Mouse (Mus musculus) kidney, embryonic 14.5 days (tissue): Measurements from ENCODE around the gene Orai3. TPM values are rescaled to one million over a fixed set of nuclear protein-coding genes. Genes with fewer than 3 reads are reported as not detected.

ENCODE experiments used
- ATAC-seq: fragments of 200-750 bp; cut with Nextera tagmentation; 2 replicates; pipeline ENCODE4 v1.8.0; 2017; ENCODE audit warnings: moderate number of reproducible peaks, mild to moderate bottlenecking, moderate TSS enrichment, moderate library complexity; ENCODE audit not compliant: low FRiP score, low TSS enrichment
- H3K27ac ChIP-seq: fragments of 300-500 bp; sonication (generic); 2 replicates; pipeline ENCODE4 v1.5.1; 2014; ENCODE audit warnings: low read depth, mild to moderate bottlenecking, low read length, moderate library complexity, mixed read lengths
- H3K27me3 ChIP-seq: fragments of 300-500 bp; sonication (generic); 2 replicates; pipeline ENCODE4 v1.6.1; 2014; ENCODE audit warnings: mild to moderate bottlenecking, low read length; ENCODE audit not compliant: control insufficient read depth, insufficient read depth
- H3K36me3 ChIP-seq: fragments of 300-500 bp; sonication (generic); 2 replicates; pipeline ENCODE4 v1.6.1; 2014; ENCODE audit warnings: low read length, mixed read lengths; ENCODE audit not compliant: control insufficient read depth, insufficient read depth
- H3K4me1 ChIP-seq: fragments of 300-500 bp; sonication (generic); 2 replicates; pipeline ENCODE4 v1.6.1; 2014; ENCODE audit warnings: low read length, mixed read lengths; ENCODE audit not compliant: control insufficient read depth, insufficient read depth
- H3K4me2 ChIP-seq: fragments of 300-500 bp; sonication (generic); replicated peaks from 2 replicates; pipeline ENCODE4 v1.6.1; 2014; ENCODE audit warnings: low read depth, mild to moderate bottlenecking, low read length
- H3K4me3 ChIP-seq: fragments of 300-500 bp; sonication (generic); 2 replicates; pipeline ENCODE4 v1.5.1; 2014; ENCODE audit warnings: mild to moderate bottlenecking, low read length
- H3K9ac ChIP-seq: fragments of 300-500 bp; sonication (generic); 2 replicates; pipeline ENCODE4 v1.6.1; 2014; ENCODE audit warnings: low read depth, mild to moderate bottlenecking, low read length, moderate library complexity
- H3K9me3 ChIP-seq: fragments of 300-500 bp; sonication (generic); 2 replicates; pipeline ENCODE4 v1.6.1; 2016; ENCODE audit warnings: low read length; ENCODE audit not compliant: control insufficient read depth
- whole genome bisulfite sequencing: fragments of 180-500 bp; shearing (Covaris S2); extraction: QIAGEN DNeasy Blood & Tissue Kit; methylation state at CpG from one replicate; pipeline ENCODE4 v1.1.7; 2014; 5-methylcytosine and 5-hydroxymethylcytosine counted together
- polyA plus RNA-seq: library from polyadenylated mRNA; unstranded; fragments of >200 nt; fragmentation: Nextera tagmentation; extraction: Ambion mirVana; gene quantifications from 2 replicates; pipeline ENCODE4 v1.2.1, GENCODE M21; 2014

Orai3 gene
- polyA plus RNA-seq, 1 experiment from 2014 or later: 19.7 TPM

DNA sequence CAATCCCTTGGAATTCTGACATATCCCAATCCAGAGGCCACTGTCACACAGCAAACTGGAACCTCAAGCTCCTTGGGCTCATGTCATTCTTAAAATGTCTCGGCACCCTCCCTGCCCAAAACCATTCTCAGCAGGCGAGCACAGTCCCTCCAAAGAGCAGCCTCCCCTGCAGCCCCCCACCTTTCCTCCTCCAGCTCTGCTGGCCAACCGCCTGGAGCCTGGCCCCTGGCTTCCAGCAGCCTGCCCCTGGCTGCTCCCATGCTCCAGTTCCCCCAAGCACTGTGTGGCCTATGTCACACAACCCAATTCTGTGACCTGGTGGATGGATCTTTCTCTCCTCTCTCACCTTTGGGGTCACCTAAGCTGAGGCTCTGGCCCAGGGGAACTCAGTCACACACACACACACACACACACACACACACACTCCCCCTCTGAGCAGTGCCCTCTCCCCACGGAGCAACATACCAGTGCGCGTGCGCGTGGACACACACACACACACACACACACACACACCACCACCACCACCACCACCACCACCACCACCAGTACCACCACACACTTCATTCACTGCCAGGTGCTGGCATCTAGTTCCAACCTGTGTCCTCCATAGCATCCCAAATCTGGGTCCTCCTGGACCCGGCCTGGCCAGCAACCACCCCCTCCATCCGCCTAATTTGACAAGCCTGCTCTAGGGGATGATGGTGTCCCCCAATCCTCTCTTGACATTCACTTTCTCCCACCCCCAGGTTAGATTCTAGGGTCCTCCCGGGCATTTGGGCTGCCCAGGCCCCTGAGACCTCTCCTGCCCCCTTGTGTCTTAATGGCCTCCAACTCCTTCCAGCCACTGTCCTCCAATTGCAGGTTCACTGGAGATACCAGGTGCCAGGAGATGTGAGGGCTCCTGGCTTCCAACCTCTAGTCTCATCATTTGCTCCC lies 53.9 kb downstream of the Orai3 start:
- Histone ChIP-seq H3K27me3 (no peaks in the 10 kb centered on the region), H3K36me3 (no peaks in the 10 kb centered on the region), H3K9ac (peak overlapping the region; percentile 78), H3K9me3 (no peaks in the 10 kb centered on the region), H3K4me2 (peak overlapping the region; percentile 82), H3K27ac (no peak overlapping the region), H3K4me3 (peak overlapping the region; percentile 66), H3K4me1 (peaks cover 27% of the 10 kb centered on the region; the same call in 1 of the 2 replicates)
- WGBS: 66% methylated on average over 11 of the region's 11 CpGs
- ATAC-seq: peak; percentile 18

DNA sequence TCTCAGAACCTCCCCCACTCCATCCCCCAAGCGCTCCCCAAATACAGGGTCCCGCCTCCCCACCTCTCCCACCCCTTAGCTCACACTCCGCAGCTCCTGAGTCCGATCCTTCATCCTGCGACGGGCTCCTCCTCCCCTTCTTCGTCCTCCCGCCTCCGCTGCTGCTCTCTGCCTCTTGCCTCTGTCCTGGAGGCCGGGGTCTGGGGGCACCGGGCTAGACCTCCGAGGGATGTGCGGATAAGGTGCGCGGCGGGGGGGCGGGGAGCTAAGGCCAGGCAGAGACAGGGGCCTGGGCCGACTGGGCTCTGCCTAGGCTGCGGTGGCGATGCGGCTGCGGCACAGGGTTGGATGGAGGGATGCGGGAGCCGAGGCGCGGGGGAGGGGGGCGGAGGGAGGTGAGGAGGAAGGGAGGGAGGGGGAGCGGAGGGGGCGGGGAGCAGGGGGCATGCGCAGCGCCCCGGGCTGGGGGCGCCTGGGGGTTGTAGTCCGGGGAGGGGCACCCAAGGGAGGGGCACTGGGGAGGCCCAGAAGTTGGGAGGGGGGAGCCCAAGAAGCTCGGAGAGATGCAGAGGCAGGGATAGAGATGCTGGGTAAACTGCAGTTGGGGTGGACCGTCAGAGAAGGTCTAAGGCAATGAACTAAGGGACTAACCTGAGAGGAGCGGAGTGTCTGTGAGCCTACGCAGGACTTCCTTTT lies 54.7 kb downstream of the Orai3 start, which contains the start of the genes Stx4a and Stx1b:
TSS of gene Stx4a (plus strand) at position 119 of the 696 bp plus-strand sequence.
TSS of gene Stx1b (minus strand) at position 374 of the 696 bp plus-strand sequence.
- peak within 1 kb of the TSS; percentile 12; the same call in 1 of the 2 replicates for H3K27ac ChIP-seq
- 3% methylated on average over 33 of the region's 38 CpGs for WGBS
- H3K4me3 ChIP-seq: peak within 1 kb of the TSS; percentile 66

More for the DNA sequence above, 54.7 kb downstream of the Orai3 start, which contains the start of the genes Stx4a and Stx1b:
- no peaks in the 10 kb centered on the region for H3K36me3 ChIP-seq
- H3K4me2 ChIP-seq: peak within 1 kb of the TSS; percentile 82
- H3K4me1 ChIP-seq: peaks cover 27% of the 10 kb centered on the region; the same call in 1 of the 2 replicates
- H3K27me3 ChIP-seq: no peaks in the 10 kb centered on the region
- H3K9me3 ChIP-seq: no peaks in the 10 kb centered on the region
- peak; percentile 73 for ATAC-seq
- peak within 1 kb of the TSS; percentile 78 for H3K9ac ChIP-seq

Other genes starting within 250 kb of the Orai3 start
- gene Tmem265, start 208.4 kb upstream of the Orai3 start, polyA plus RNA-seq: 6.3 and 10.0 TPM in 2 replicates
- 37.8 and 39.8 TPM in 2 replicates for gene Phkg2, start 196.5 kb upstream of the Orai3 start, polyA plus RNA-seq
- 12.7 and 14.5 TPM in 2 replicates for gene Ccdc189, start 181.2 kb upstream of the Orai3 start, polyA plus RNA-seq
- gene Rnf40, start 181.0 kb upstream of the Orai3 start, polyA plus RNA-seq: 25.5 and 41.5 TPM in 2 replicates
- 14.0 and 23.5 TPM in 2 replicates for gene Zfp629, start 154.0 kb upstream of the Orai3 start, polyA plus RNA-seq
- gene Bcl7c, start 60.9 kb upstream of the Orai3 start, polyA plus RNA-seq: 65.9 and 79.1 TPM in 2 replicates
- 17.5 and 23.7 TPM in 2 replicates for gene Ctf1, start 57.1 kb upstream of the Orai3 start, polyA plus RNA-seq
- 0.43 and 0.55 TPM in 2 replicates for gene Ctf2, start 37.6 kb upstream of the Orai3 start, polyA plus RNA-seq
- gene Fbxl19, start 25.3 kb upstream of the Orai3 start, polyA plus RNA-seq: 6.2 and 10.0 TPM in 2 replicates
- gene Setd1a, start 6.9 kb downstream of the Orai3 start, polyA plus RNA-seq: 32.6 and 34.7 TPM in 2 replicates
- not detected in 2 replicates for gene Gm49388, start 15.8 kb downstream of the Orai3 start, polyA plus RNA-seq
- gene Hsd3b7, start 30.8 kb downstream of the Orai3 start, polyA plus RNA-seq: 18.0 and 18.7 TPM in 2 replicates
- gene Stx4a, start 54.5 kb downstream of the Orai3 start, polyA plus RNA-seq: 22.1 and 34.3 TPM in 2 replicates
- 2.6 and 4.4 TPM in 2 replicates for gene Stx1b, start 54.7 kb downstream of the Orai3 start, polyA plus RNA-seq
- gene Zfp646, start 106.4 kb downstream of the Orai3 start, polyA plus RNA-seq: 13.7 and 20.2 TPM in 2 replicates
- 18.6 and 21.9 TPM in 2 replicates for gene Zfp668, start 107.0 kb downstream of the Orai3 start, polyA plus RNA-seq
- 0.73 and 0.77 TPM in 2 replicates for gene Prss53, start 121.2 kb downstream of the Orai3 start, polyA plus RNA-seq
- gene Gm21974, start 125.6 kb downstream of the Orai3 start, polyA plus RNA-seq: not detected in 2 replicates
- gene Vkorc1, start 125.8 kb downstream of the Orai3 start, polyA plus RNA-seq: 125 and 156 TPM in 2 replicates
- 152 and 155 TPM in 2 replicates for gene Bckdk, start 134.3 kb downstream of the Orai3 start, polyA plus RNA-seq
- 37.2 and 48.9 TPM in 2 replicates for gene Kat8, start 142.7 kb downstream of the Orai3 start, polyA plus RNA-seq
- gene Prss8, start 160.3 kb downstream of the Orai3 start, polyA plus RNA-seq: 44.7 and 47.1 TPM in 2 replicates
- 12.1 and 12.4 TPM in 2 replicates for gene Prss36, start 176.9 kb downstream of the Orai3 start, polyA plus RNA-seq
- gene Fus, start 197.6 kb downstream of the Orai3 start, polyA plus RNA-seq: 62.7 and 77.7 TPM in 2 replicates
- gene Pycard, start 224.1 kb downstream of the Orai3 start, polyA plus RNA-seq: 39.5 and 47.3 TPM in 2 replicates
- gene Trim72, start 234.1 kb downstream of the Orai3 start, polyA plus RNA-seq: 0.14 TPM in 1 of 2 replicates, not detected in the other